Mouse (Mus musculus): Measurements from ENCODE around the gene Olfr1201.

Gene Olfr1201

GRCm38 (mm10) chr2:88792736-88793135 is at the start of gene Olfr1201:
Gene Olfr1201, plus strand, starts transcription at chr2:88793036.
- in situ Hi-C loops (cut with MboI; ENCODE audit: low pct_unique_long_range_greater_than_20kb in 1 of 2, low sequenced_read_pairs in 2 of 2, unreplicated experiment in 1 of 2), result no loop called here

- in situ Hi-C loops (cut with MboI; ENCODE audit: low pct_unique_long_range_greater_than_20kb in 1 of 2, low sequenced_read_pairs in 2 of 2, unreplicated experiment in 1 of 2), result no loop called here
These were observed 49.5 kb upstream of the Olfr1201 start for GRCm38 (mm10) chr2:88743379-88743778.

- in situ Hi-C loops (cut with MboI; ENCODE audit: low pct_unique_long_range_greater_than_20kb in 1 of 2, low sequenced_read_pairs in 2 of 2, unreplicated experiment in 1 of 2), result no loop called here
These were observed 41.6 kb upstream of the Olfr1201 start, which contains the start of gene Olfr1198 for GRCm38 (mm10) chr2:88751270-88751669. Gene Olfr1198, minus strand, starts transcription at chr2:88751370.

- in situ Hi-C loops (cut with MboI; ENCODE audit: low pct_unique_long_range_greater_than_20kb in 1 of 2, low sequenced_read_pairs in 2 of 2, unreplicated experiment in 1 of 2), result no loop called here
These were observed 32.5 kb upstream of the Olfr1201 start, which contains the start of gene Olfr1199 for GRCm38 (mm10) chr2:88760369-88760768. Gene Olfr1199, minus strand, starts transcription at chr2:88760469.

GRCm38 (mm10) chr2:88770388-88770787 is 22.4 kb upstream of the Olfr1201 start, which contains the start of gene Olfr1200:
Gene Olfr1200, minus strand, starts transcription at chr2:88770488.
- in situ Hi-C loops (cut with MboI; ENCODE audit: low pct_unique_long_range_greater_than_20kb in 1 of 2, low sequenced_read_pairs in 2 of 2, unreplicated experiment in 1 of 2), result no loop called here

GRCm38 (mm10) chr2:88814196-88814595 is 21.4 kb downstream of the Olfr1201 start, which contains the start of gene Olfr1202:
Gene Olfr1202, plus strand, starts transcription at chr2:88814496.
- in situ Hi-C loops (cut with MboI; ENCODE audit: low pct_unique_long_range_greater_than_20kb in 1 of 2, low sequenced_read_pairs in 2 of 2, unreplicated experiment in 1 of 2), result no loop called here

- in situ Hi-C loops (cut with MboI; ENCODE audit: low pct_unique_long_range_greater_than_20kb in 1 of 2, low sequenced_read_pairs in 2 of 2, unreplicated experiment in 1 of 2), result no loop called here
These were observed 36.6 kb downstream of the Olfr1201 start, which contains the start of gene Olfr1205 for GRCm38 (mm10) chr2:88829437-88829836. Gene Olfr1205, plus strand, starts transcription at chr2:88829737.

GRCm38 (mm10) chr2:88838477-88838876 is 45.6 kb downstream of the Olfr1201 start:
- in situ Hi-C loops (cut with MboI; ENCODE audit: low pct_unique_long_range_greater_than_20kb in 1 of 2, low sequenced_read_pairs in 2 of 2, unreplicated experiment in 1 of 2), result no loop called here

Measured in mouse embryonic stem cell (cell line).